Mouse (Mus musculus): ENCODE measurements around the gene Gm14744.
"Not testable (repeated sequence)": the region's sequence is repeated elsewhere in the genome, so short reads cannot be mapped to it uniquely, and the experiment has no call there.

GRCm38 (mm10) chrX:77864458-77864857 lies at the start of gene Gm14744:
- TF ChIP-seq CTCF (IDR thresholded peaks at IDR 0.05; ENCODE audit: low read depth, low read length); POLR2A (IDR thresholded peaks at IDR 0.05; ENCODE audit: insufficient read depth, low read length): not testable (repeated sequence)

Measured in ES-Bruce4 (cell line).